11 mouse cellular contexts compared by ENCODE assay signal in the genomic region with DNA sequence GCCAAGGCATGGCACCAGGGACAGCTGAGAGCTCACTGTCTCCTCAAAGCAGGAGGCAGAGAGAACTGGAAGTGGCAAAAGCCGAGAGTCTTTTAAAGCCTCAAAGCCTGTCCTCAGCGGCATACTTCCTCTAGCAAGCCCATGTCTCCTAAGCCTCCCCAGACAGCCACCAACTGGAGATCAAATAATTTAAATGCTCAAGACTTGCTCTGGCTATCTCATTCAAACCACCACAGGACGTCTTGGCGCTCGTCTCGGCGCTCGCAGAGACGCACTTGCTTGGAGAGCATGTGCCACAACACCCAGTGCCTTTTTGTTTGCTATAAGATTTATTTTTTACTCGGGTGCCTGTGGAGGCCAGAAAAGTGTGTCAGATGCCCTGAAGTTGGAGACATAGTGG.
A peak's percentile ranks its signal among the peaks of the same experiment; 100 is the strongest.
DNase-seq lines count a peak whose midpoint lies in the region; ATAC-seq lines count a peak whose summit lies in the region.
"Had no signal": no experiment of that assay in that cellular context is flagged by ENCODE, and none has a peak within 500 bp of the region (broad histone marks: within the 10 kb centered on the region; RNA-seq: fewer than 3 reads in every experiment).

No protein-coding gene starts in this region.

- H3K9me3 ChIP-seq in forebrain, embryonic 16.5 days (ENCODE audit: control insufficient read depth, low read length) = no peaks in the 10 kb centered on the region
- no peaks in the 10 kb centered on the region for H3K9me3 ChIP-seq in midbrain, embryonic 13.5 days
- H3K9me3 ChIP-seq: embryonic facial prominence, embryonic 13.5 days; limb, embryonic 12.5 days had no signal

- H3K27ac ChIP-seq in forebrain, embryonic 16.5 days (ENCODE audit: low read length) = peak overlapping the region; percentile 75
- H3K27ac ChIP-seq in midbrain, embryonic 13.5 days = peak overlapping the region; percentile 11
- H3K27ac ChIP-seq: embryonic facial prominence, embryonic 13.5 days; limb, embryonic 12.5 days had no signal

- H3K9ac ChIP-seq in forebrain, embryonic 16.5 days (replicated peaks; ENCODE audit: low read depth, low read length) = no peak overlapping the region; the same call in 1 of the 2 replicates
- H3K9ac ChIP-seq in midbrain, embryonic 13.5 days (replicated peaks) = no peak overlapping the region
- H3K9ac ChIP-seq: embryonic facial prominence, embryonic 13.5 days; limb, embryonic 12.5 days had no signal

- H3K4me3 ChIP-seq in forebrain, embryonic 16.5 days (replicated peaks; ENCODE audit: low read length) = no peak overlapping the region
- no peak overlapping the region for H3K4me3 ChIP-seq in midbrain, embryonic 13.5 days (replicated peaks)
- H3K4me3 ChIP-seq: embryonic facial prominence, embryonic 13.5 days; limb, embryonic 12.5 days had no signal

- no peaks in the 10 kb centered on the region for H3K36me3 ChIP-seq in forebrain, embryonic 16.5 days (ENCODE audit: control insufficient read depth, insufficient read depth)
- H3K36me3 ChIP-seq in midbrain, embryonic 13.5 days = no peaks in the 10 kb centered on the region
- H3K36me3 ChIP-seq: embryonic facial prominence, embryonic 13.5 days; limb, embryonic 12.5 days had no signal

- DNase-seq in brain, adult 2 months (ENCODE audit: low read depth, low spot score) = peak; percentile 73
- DNase-seq in cerebellum, postnatal 10 days = peak; percentile 70 to 78
- no peak for DNase-seq in kidney, postnatal 4 days
- no peak for DNase-seq in lung, postnatal 14 days
- no peak for DNase-seq in left cerebral cortex, postnatal 36 days (ENCODE audit: low spot score in 2 of 2)

- 52% methylated on average over 10 of the region's 10 CpGs for WGBS in forebrain, embryonic 16.5 days
- WGBS in midbrain, embryonic 13.5 days = 79% methylated on average over 10 of the region's 10 CpGs

- peaks cover 34% of the 10 kb centered on the region for H3K4me1 ChIP-seq in forebrain, embryonic 16.5 days (replicated peaks; ENCODE audit: control insufficient read depth, insufficient read depth, low read length)
- peaks cover 32% of the 10 kb centered on the region for H3K4me1 ChIP-seq in midbrain, embryonic 13.5 days (replicated peaks)

- H3K27me3 ChIP-seq in forebrain, embryonic 16.5 days (replicated peaks; ENCODE audit: control insufficient read depth, insufficient read depth, low read length) = no peaks in the 10 kb centered on the region
- no peaks in the 10 kb centered on the region for H3K27me3 ChIP-seq in midbrain, embryonic 13.5 days
- H3K27me3 ChIP-seq: CH12.LX; embryonic facial prominence, embryonic 13.5 days; limb, embryonic 12.5 days had no signal

- intact Hi-C loops in left cerebral cortex, postnatal 36 days (cut with DNase I) = loop anchor here (1.0 to 10.0 kb wide), 3 partner anchors 81 to 175 kb away; a partner anchor contains a TSS

- H3K4me2 ChIP-seq in forebrain, embryonic 16.5 days (ENCODE audit: low read length) = no peak overlapping the region
- no peak overlapping the region for H3K4me2 ChIP-seq in midbrain, embryonic 13.5 days (replicated peaks)
- H3K4me2 ChIP-seq: embryonic facial prominence, embryonic 13.5 days; limb, embryonic 12.5 days had no signal

- ATAC-seq in forebrain, embryonic 16.5 days = no peak
- no peak for ATAC-seq in midbrain, embryonic 13.5 days
- ATAC-seq: Patski had no signal

Comparison
In these comparisons a context has a peak if more than half of its experiments do, and no peak if none do; other contexts are left out.
1. DNase-seq: peak in brain, adult 2 months (single experiment) and cerebellum, postnatal 10 days (2 of 2); none in kidney, postnatal 4 days (0 of 2), lung, postnatal 14 days (single experiment) and left cerebral cortex, postnatal 36 days (0 of 2).